Mouse (Mus musculus): Measurements from ENCODE around the gene Cldn14. TPM values are rescaled to one million over a fixed set of nuclear protein-coding genes. Genes with fewer than 3 reads are reported as not detected.

The Cldn14 gene
- not detected for total RNA-seq (2023)

GRCm38 (mm10) chr16:94008737-94009136 is at the start of gene Cldn14:
Cldn14 (minus strand) TSS chr16:94008837.

GRCm38 (mm10) chr16:93883423-93884085 is 125.1 kb downstream of the Cldn14 start, which contains the start of gene Chaf1b:
Chaf1b (plus strand) TSS chr16:93883901.

Other genes starting within 250 kb of the Cldn14 start
- 100 to 1,000 TPM; 115 to 144 TPM for gene Morc3, start 176.7 kb downstream of the Cldn14 start, total RNA-seq (2023)
- gene Chaf1b, start 124.9 kb downstream of the Cldn14 start, total RNA-seq (2023): 10 to 100 TPM; 21.2 to 23.1 TPM
- gene Sim2, start 76.1 kb upstream of the Cldn14 start, total RNA-seq (2023): not detected

Data from neutrophil, adult 83 days (primary cell).